Mouse (Mus musculus) lung, adult 2 months (tissue): ENCODE measurements around the gene 1700018G05Rik. TPM values are rescaled to one million over a fixed set of nuclear protein-coding genes. Genes with fewer than 3 reads are reported as not detected.
"Not testable (repeated sequence)": the region's sequence is repeated elsewhere in the genome, so short reads cannot be mapped to it uniquely, and the experiment has no call there.

Experiments used
- DNase-seq: peaks from one replicate; pipeline ENCODE4 v3.0.0; 2022
- H3K4me1 ChIP-seq: fragments of 200-500 bp; 2 replicates; pipeline ENCODE4 v1.6.1; 2011; ENCODE audit warnings: low read length; ENCODE audit not compliant: control insufficient read depth, insufficient read depth
- H3K4me3 ChIP-seq: fragments of 200-500 bp; replicated peaks from 2 replicates; pipeline ENCODE3; 2011; ENCODE audit warnings: low read depth, mild to moderate bottlenecking, control low read depth, low read length; ENCODE audit errors: extremely low read depth
- CTCF ChIP-seq: fragments of 200-500 bp; IDR thresholded peaks from 2 replicates; pipeline ENCODE4 v1.5.1; 2011; ENCODE audit warnings: mild to moderate bottlenecking, low read length, control low read depth; ENCODE audit not compliant: insufficient read depth
- POLR2A ChIP-seq: fragments of 200-500 bp; IDR thresholded peaks from 2 replicates; pipeline ENCODE4 v1.6.1; 2011; ENCODE audit warnings: low read depth, mild to moderate bottlenecking, control low read depth, low read length, borderline replicate concordance; ENCODE audit errors: extremely low read depth
- WGBS: fragments of 180-500 bp; shearing (Covaris S2); methylation state at CpG from one replicate; pipeline ENCODE4 v1.1.7; 2018; 5-methylcytosine and 5-hydroxymethylcytosine counted together
- polyA plus RNA-seq: library from polyadenylated mRNA; depleted of rRNA; stranded (reverse); fragments of >200 nt; gene quantifications from 2 replicates; pipeline ENCODE4 v1.2.3, GENCODE M21; 2012; rRNA removed

1700018G05Rik gene
- not detected in 2 replicates for polyA plus RNA-seq

- H3K4me3 ChIP-seq, H3K4me1 ChIP-seq, DNase-seq: not testable (repeated sequence)
- WGBS: 86% methylated on average over 6 of the region's 6 CpGs
These were observed at the start of gene 1700018G05Rik for GRCm38 (mm10) chrX:102928072-102928471. Gene 1700018G05Rik (plus strand): TSS chrX:102928372.

- not testable (repeated sequence) for H3K4me3 ChIP-seq, DNase-seq, H3K4me1 ChIP-seq
- WGBS: 87% methylated on average over 9 of the region's 9 CpGs
These were observed 19.6 kb upstream of the 1700018G05Rik start, which contains the start of the genes Dmrtc1a and 1700011M02Rik for GRCm38 (mm10) chrX:102908587-102908986. Gene Dmrtc1a (minus strand): TSS chrX:102908687. Gene 1700011M02Rik (plus strand): TSS chrX:102908905.

GRCm38 (mm10) chrX:102914823-102915222 is 13.3 kb upstream of the 1700018G05Rik start:
- WGBS: 52% methylated on average over 1 of the region's 1 CpGs
- not testable (repeated sequence) for H3K4me3 ChIP-seq, H3K4me1 ChIP-seq, DNase-seq

GRCm38 (mm10) chrX:102926707-102927106 is 1.5 kb upstream of the 1700018G05Rik start:
- H3K4me3 ChIP-seq, DNase-seq, H3K4me1 ChIP-seq: not testable (repeated sequence)
- WGBS: 27% methylated on average over 4 of the region's 4 CpGs

- Histone ChIP-seq H3K4me1 (no peaks in the 10 kb centered on the region), H3K4me3 (no peak overlapping the region)
- DNase-seq: no peak
- 56% methylated on average over 12 of the region's 12 CpGs for WGBS
- no peak for TF ChIP-seq POLR2A
- no peak for TF ChIP-seq CTCF
These were observed 4.9 kb downstream of the 1700018G05Rik start for GRCm38 (mm10) chrX:102932992-102933570.

- peak overlapping the region; percentile 37 for H3K4me3 ChIP-seq
- 34% methylated on average over 68 of the region's 68 CpGs for WGBS
- no peaks in the 10 kb centered on the region for H3K4me1 ChIP-seq
- peak; percentile 36 for DNase-seq
- no peak for TF ChIP-seq CTCF
- TF ChIP-seq POLR2A: no peak
These were observed 5.6 kb downstream of the 1700018G05Rik start for GRCm38 (mm10) chrX:102933571-102934394.

GRCm38 (mm10) chrX:102934395-102934764 is 6.2 kb downstream of the 1700018G05Rik start:
- Histone ChIP-seq H3K4me3 (no peak overlapping the region), H3K4me1 (no peaks in the 10 kb centered on the region)
- no peak for TF ChIP-seq CTCF
- no peak for TF ChIP-seq POLR2A
- no peak for DNase-seq
- 71% methylated on average over 8 of the region's 8 CpGs for WGBS

GRCm38 (mm10) chrX:102936743-102937142 is 8.6 kb downstream of the 1700018G05Rik start:
- Histone ChIP-seq H3K4me3 (no peak overlapping the region), H3K4me1 (no peaks in the 10 kb centered on the region)
- TF ChIP-seq POLR2A: no peak
- no peak for TF ChIP-seq CTCF
- 47% methylated on average over 5 of the region's 5 CpGs for WGBS
- no peak for DNase-seq

- WGBS: 84% methylated on average over 11 of the region's 11 CpGs
- not testable (repeated sequence) for DNase-seq, H3K4me1 ChIP-seq, H3K4me3 ChIP-seq
These were observed 22.0 kb downstream of the 1700018G05Rik start for GRCm38 (mm10) chrX:102950136-102950535.

- no peak for TF ChIP-seq CTCF
- no peak for TF ChIP-seq POLR2A
- WGBS: 35% methylated on average over 4 of the region's 4 CpGs
- no peaks in the 10 kb centered on the region for H3K4me1 ChIP-seq
- H3K4me3 ChIP-seq: no peak overlapping the region
- DNase-seq: no peak
These were observed 30.7 kb downstream of the 1700018G05Rik start for GRCm38 (mm10) chrX:102958917-102959316.
